Mouse (Mus musculus) hindbrain, postnatal 0 days (tissue): Measurements from ENCODE around the gene Lrfn3. TPM values are rescaled to one million over a fixed set of nuclear protein-coding genes. Genes with fewer than 3 reads are reported as not detected.
A peak's percentile ranks its signal among the peaks of the same experiment; 100 is the strongest.

Experiments used
- ATAC-seq: fragments of 200-750 bp; cut with Nextera tagmentation; 2 replicates; pipeline ENCODE4 v1.8.0; 2017; ENCODE audit warnings: mild to moderate bottlenecking, moderate TSS enrichment, moderate library complexity
- DNase-seq: peaks from one replicate; pipeline ENCODE4 v3.0.0-alpha.2; 2015; ENCODE audit warnings: low spot score
- H3K27ac ChIP-seq: fragments of 300-500 bp; sonication (generic); 2 replicates; pipeline ENCODE4 v1.5.1; 2014; ENCODE audit warnings: mild to moderate bottlenecking
- H3K27me3 ChIP-seq: fragments of 300-500 bp; sonication (generic); 2 replicates; pipeline ENCODE4 v1.6.1; 2014; ENCODE audit warnings: low read length, mixed read lengths; ENCODE audit not compliant: insufficient read depth
- H3K36me3 ChIP-seq: fragments of 300-500 bp; sonication (generic); 2 replicates; pipeline ENCODE4 v1.6.1; 2014; ENCODE audit warnings: low read length, mixed read lengths; ENCODE audit not compliant: insufficient read depth
- H3K4me1 ChIP-seq: fragments of 300-500 bp; sonication (generic); 2 replicates; pipeline ENCODE4 v1.6.1; 2014; ENCODE audit warnings: antibody characterized with exemption, low read length, mixed read lengths; ENCODE audit not compliant: insufficient read depth
- H3K4me2 ChIP-seq: fragments of 300-500 bp; sonication (generic); 2 replicates; pipeline ENCODE4 v1.6.1; 2014; ENCODE audit warnings: low read depth, mild to moderate bottlenecking, low read length, moderate library complexity, mixed read lengths
- H3K4me3 ChIP-seq: fragments of 300-500 bp; sonication (generic); 2 replicates; pipeline ENCODE4 v1.5.1; 2014; ENCODE audit warnings: low read length
- H3K9ac ChIP-seq: fragments of 300-500 bp; sonication (generic); replicated peaks from 2 replicates; pipeline ENCODE4 v1.6.1; 2014; ENCODE audit warnings: mild to moderate bottlenecking, low read length, moderate library complexity, mixed read lengths
- H3K9me3 ChIP-seq: fragments of 300-500 bp; sonication (generic); 2 replicates; pipeline ENCODE4 v1.6.1; 2016; ENCODE audit warnings: low read length, mixed read lengths
- CTCF ChIP-seq: IDR thresholded peaks from 2 replicates; pipeline ENCODE4 v1.5.1; 2016; ENCODE audit warnings: antibody characterized with exemption, control low read depth, low read depth
- WGBS: fragments of 180-500 bp; shearing (Covaris S2); extraction: QIAGEN DNeasy Blood & Tissue Kit; methylation state at CpG from one replicate; pipeline ENCODE4 v1.1.7; 2014; 5-methylcytosine and 5-hydroxymethylcytosine counted together
- polyA plus RNA-seq: library from polyadenylated mRNA; unstranded; fragments of >200 nt; fragmentation: Nextera tagmentation; extraction: Ambion mirVana; gene quantifications from 2 replicates; pipeline ENCODE4 v1.2.1, GENCODE M21; 2015
- total RNA-seq: library from RNA; depleted of rRNA; stranded (reverse); fragments of >200 nt; gene quantifications from 2 replicates; pipeline ENCODE4 v1.2.3, GENCODE M21; 2014; rRNA removed

Lrfn3 gene
- total RNA-seq, result 45.9 and 47.4 TPM in 2 replicates
- 17.5 and 18.1 TPM in 2 replicates for polyA plus RNA-seq

DNA sequence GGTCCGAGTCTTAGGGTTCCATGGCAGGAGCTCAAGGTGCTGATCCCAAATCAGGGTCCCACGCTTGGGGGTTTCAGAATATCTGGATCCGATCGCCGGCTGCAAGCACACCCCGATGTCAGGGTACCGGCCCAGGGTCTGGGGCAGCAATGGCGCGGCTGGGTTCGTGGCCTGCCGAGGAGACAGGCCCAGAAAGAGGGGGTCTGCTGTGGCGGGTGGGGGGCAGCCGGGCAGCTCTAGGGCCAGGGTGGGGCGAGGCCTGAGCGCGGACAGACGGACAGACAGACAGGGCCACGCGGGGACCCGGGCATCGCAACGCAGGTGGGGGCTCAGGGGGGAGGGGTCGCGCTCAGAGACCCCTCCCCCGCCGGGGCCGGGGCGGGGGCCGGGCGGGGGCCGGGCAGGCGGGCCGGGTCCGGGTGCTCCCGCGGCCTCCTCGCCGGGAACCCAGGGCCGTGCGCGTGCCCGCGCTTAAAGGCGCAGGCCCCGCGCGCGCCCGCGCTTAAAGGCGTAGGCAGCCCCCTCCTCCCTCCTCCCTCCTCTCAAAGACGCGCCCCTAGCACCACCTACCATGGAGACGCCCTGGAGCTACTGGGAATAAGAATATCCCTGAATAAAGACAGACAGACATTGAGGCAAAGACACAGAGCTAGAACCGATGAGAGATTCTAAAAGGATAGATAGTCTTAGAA, at the start of gene Lrfn3:
Lrfn3 (minus strand) TSS at position 121 of the 692 bp plus-strand sequence.
- ATAC-seq, result peak; percentile 77
- Histone ChIP-seq H3K27ac (peak within 1 kb of the TSS; percentile 72), H3K4me1 (peaks cover 29% of the 10 kb centered on the region), H3K9ac (peak within 1 kb of the TSS; percentile 77), H3K4me2 (peak within 1 kb of the TSS; percentile 88), H3K27me3 (no peaks in the 10 kb centered on the region), H3K9me3 (no peaks in the 10 kb centered on the region), H3K36me3 (no peaks in the 10 kb centered on the region), H3K4me3 (peak within 1 kb of the TSS; percentile 70)
- peak; percentile 95 for DNase-seq
- 1% methylated on average over 31 of the region's 55 CpGs for WGBS
- no peak for TF ChIP-seq CTCF

DNA sequence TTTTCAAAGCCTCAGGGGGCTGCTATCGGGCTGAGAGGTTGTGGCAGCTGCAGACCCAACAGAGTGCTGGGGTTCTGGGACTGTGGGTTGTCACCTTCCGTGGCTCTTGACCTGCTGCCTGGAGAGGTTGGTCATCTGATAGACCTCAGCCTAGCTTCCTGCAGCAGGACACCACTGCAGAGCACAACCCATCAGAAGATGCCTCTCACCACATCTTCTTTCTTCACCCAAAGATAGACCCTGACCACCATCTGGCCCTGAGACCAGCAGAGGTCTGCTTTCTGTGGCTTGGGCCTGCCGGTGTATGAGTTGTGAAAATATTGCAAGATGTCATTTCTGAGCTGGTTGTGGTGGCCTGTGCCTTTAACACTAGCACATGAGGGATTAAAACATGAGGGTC, 48.5 kb upstream of the Lrfn3 start:
- WGBS, result 86% methylated on average over 3 of the region's 3 CpGs
- no peaks in the 10 kb centered on the region for H3K36me3 ChIP-seq
- no peak for TF ChIP-seq CTCF
- H3K4me1 ChIP-seq, result no peaks in the 10 kb centered on the region
- no peaks in the 10 kb centered on the region for H3K9me3 ChIP-seq
- no peak overlapping the region for H3K4me3 ChIP-seq
- H3K27me3 ChIP-seq, result no peaks in the 10 kb centered on the region
- DNase-seq (no peak), ATAC-seq (no peak)
- H3K4me2 ChIP-seq, result no peak overlapping the region
- H3K9ac ChIP-seq, result no peak overlapping the region
- H3K27ac ChIP-seq, result no peak overlapping the region

DNA sequence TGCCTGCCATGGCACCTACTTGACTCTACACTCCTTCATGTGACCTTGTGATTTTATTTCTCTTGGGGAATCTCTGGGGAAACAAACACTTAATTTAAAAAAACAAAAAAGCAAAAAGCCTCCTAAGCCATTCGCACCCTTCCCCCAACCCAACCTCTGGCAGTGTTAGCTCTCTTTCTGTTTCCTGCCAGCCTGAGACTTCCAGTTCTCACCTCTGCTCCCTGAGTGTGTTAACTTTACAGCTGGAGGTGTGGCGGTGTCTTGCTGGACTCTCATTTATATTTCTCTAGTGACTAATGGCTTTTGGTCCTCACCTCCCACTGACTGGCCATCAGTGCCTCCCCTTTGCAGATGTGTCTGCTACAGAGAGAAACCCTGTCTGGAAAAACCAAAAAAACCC, 47.2 kb upstream of the Lrfn3 start:
- no peak overlapping the region for H3K4me3 ChIP-seq
- no peak overlapping the region for H3K27ac ChIP-seq
- H3K9me3 ChIP-seq, result no peaks in the 10 kb centered on the region
- H3K27me3 ChIP-seq, result no peaks in the 10 kb centered on the region
- WGBS, result 90% methylated on average over 2 of the region's 2 CpGs
- no peaks in the 10 kb centered on the region for H3K36me3 ChIP-seq
- H3K4me2 ChIP-seq, result no peak overlapping the region
- ATAC-seq (no peak), DNase-seq (no peak)
- no peak overlapping the region for H3K9ac ChIP-seq
- H3K4me1 ChIP-seq, result no peaks in the 10 kb centered on the region
- no peak for TF ChIP-seq CTCF

DNA sequence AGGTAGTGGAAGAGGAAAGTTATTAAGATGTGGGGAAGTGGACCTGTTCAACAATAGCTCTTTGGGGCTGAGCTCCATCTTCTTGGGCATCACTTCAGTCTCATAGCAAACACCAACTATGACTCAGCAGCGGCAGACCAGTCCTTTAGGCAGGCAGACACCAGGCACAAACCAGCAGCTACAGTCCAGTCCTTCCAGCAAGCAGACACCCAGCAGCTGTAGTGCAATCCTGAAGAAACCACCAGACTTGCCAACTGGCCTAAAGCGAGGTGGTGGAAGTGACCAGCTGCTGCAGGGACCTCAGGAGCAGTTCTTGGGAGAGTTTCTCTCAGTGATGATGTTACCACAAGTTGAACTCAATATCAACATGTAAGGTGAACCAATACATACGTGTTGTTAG, 46.1 kb upstream of the Lrfn3 start:
- Histone ChIP-seq H3K9ac (no peak overlapping the region), H3K36me3 (no peaks in the 10 kb centered on the region), H3K27me3 (no peaks in the 10 kb centered on the region), H3K9me3 (no peaks in the 10 kb centered on the region), H3K27ac (no peak overlapping the region), H3K4me3 (no peak overlapping the region), H3K4me1 (no peaks in the 10 kb centered on the region), H3K4me2 (no peak overlapping the region)
- no peak for ATAC-seq
- DNase-seq, result no peak
- WGBS, result 88% methylated on average over 3 of the region's 3 CpGs
- no peak for TF ChIP-seq CTCF

DNA sequence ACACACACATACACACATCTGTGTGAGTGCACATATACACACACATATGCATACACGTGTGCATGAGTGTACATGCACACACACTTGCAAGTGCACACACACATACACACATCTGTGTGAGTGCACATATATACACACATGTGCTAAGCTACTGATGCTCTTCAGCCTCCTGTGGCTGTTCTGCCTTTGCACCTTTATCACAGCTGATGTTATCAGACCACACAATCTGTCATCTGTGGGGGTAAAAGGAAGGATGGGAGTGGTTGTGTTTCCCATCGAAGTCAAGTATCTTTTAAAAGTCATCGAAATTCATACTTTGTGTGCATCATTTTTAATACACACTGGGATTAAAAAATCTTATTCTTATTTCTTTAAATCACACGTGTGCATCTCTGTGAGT, 39.8 kb upstream of the Lrfn3 start:
- Histone ChIP-seq H3K4me2 (no peak overlapping the region), H3K27me3 (no peaks in the 10 kb centered on the region), H3K27ac (no peak overlapping the region), H3K9ac (no peak overlapping the region), H3K4me3 (no peak overlapping the region), H3K4me1 (no peaks in the 10 kb centered on the region), H3K36me3 (no peaks in the 10 kb centered on the region), H3K9me3 (no peaks in the 10 kb centered on the region)
- DNase-seq (no peak), ATAC-seq (no peak)
- 76% methylated on average over 4 of the region's 4 CpGs for WGBS
- no peak for TF ChIP-seq CTCF

DNA sequence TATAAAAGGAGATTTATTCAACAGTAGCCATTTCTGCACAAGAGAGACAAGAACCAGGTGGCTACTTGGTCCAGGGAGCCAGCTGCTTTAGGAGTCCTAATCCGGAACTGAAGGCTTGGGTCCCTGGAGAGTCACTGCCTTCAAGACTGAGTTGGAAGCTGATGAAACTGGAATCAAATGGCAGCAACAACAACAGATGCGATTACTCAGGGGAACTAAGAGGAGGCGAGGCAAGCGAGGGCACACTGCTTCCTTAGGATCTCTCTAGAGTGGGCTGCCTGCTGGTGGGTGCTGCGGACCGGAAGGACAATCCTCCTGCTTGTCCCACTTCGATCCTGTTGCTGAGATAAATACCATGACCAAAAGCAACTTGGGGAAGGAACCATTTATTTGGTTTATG, 37.1 kb upstream of the Lrfn3 start:
- Histone ChIP-seq H3K4me1 (no peaks in the 10 kb centered on the region), H3K36me3 (no peaks in the 10 kb centered on the region), H3K4me2 (no peak overlapping the region), H3K9me3 (no peaks in the 10 kb centered on the region), H3K4me3 (no peak overlapping the region), H3K27ac (no peak overlapping the region), H3K27me3 (no peaks in the 10 kb centered on the region), H3K9ac (no peak overlapping the region)
- DNase-seq (peak; percentile 25), ATAC-seq (no peak)
- WGBS, result 42% methylated on average over 7 of the region's 7 CpGs
- no peak for TF ChIP-seq CTCF

DNA sequence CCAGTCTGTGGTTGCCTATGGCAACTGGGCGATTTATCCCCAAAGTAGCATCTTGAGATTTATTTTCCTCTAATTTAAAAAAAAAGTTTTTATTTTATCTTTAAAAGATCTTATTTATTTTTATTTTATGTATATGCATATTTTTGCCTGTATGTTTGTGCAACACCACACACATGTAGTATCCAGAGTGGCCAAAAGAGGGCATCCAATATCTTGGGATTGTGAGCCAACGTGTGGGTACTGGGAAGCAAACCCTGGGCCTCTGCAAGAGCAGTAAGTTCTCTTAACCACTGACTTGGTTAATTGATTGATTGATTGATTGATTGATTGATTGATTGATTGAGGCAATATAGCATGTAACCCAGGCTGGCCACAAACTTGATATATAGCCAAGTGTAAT, 32.3 kb upstream of the Lrfn3 start:
- H3K27ac ChIP-seq, result no peak overlapping the region
- H3K4me1 ChIP-seq, result no peaks in the 10 kb centered on the region
- DNase-seq (no peak), ATAC-seq (no peak)
- WGBS, result 51% methylated on average over 2 of the region's 2 CpGs
- H3K4me3 ChIP-seq, result no peak overlapping the region
- H3K27me3 ChIP-seq, result no peaks in the 10 kb centered on the region
- TF ChIP-seq CTCF, result peak; percentile 21; the same call in 1 of the 2 replicates
- H3K9me3 ChIP-seq, result no peaks in the 10 kb centered on the region
- H3K36me3 ChIP-seq, result no peaks in the 10 kb centered on the region
- no peak overlapping the region for H3K9ac ChIP-seq
- H3K4me2 ChIP-seq, result no peak overlapping the region
